Comparison of ENCODE assay signal across 8 mouse cellular contexts in the genomic region with DNA sequence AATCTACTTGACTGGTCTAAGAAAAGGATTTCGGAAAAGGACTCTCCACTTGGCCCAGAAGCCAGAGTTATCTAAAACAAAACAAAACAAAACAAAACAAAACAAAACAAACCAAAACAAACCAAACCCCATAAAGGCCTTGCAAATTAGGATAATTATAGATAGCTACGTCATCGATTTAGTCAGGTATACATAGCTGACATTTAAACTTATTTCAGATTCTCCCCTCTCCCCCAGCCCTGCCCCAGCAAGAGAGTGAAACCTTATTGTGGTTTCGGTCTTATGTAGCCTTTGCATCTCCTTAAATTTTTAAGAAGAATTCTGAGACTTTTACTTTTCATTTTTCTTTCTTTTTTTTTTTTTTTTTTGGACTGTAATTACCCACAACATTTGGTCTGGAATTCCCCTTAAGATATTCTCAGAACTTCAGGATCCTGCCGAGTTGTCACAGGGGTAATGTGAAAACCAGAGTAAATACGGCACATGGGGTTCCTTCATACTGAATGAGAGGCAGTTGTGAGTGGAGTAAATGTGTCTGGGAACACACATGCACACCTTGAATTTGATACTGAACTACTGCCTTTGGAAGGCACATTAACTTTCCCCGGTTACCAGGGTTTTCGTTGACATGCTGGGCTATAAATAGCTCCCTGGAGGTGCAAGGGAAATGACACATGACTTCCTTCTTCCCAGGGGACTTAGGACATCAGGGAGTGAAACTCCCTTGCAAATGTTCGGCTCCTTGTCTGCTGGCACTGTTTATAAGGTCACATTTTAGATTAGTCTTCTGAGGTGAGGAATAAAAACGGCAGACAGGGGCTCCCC.
DNase-seq lines count a peak whose midpoint lies in the region; ATAC-seq and TF ChIP-seq lines count a peak whose summit lies in the region.

No protein-coding gene starts in this region.

- H3K36me3 ChIP-seq in intestine, embryonic 14.5 days (ENCODE audit: control insufficient read depth, insufficient read depth, low read length) = no peaks in the 10 kb centered on the region
- H3K36me3 ChIP-seq in lung, embryonic 16.5 days (ENCODE audit: control insufficient read depth, insufficient read depth, low read length) = no peaks in the 10 kb centered on the region

- H3K4me1 ChIP-seq in cortical plate, adult 2 months (ENCODE audit: control insufficient read depth, insufficient read depth, low read length) = peaks cover 3% of the 10 kb centered on the region; the same call in 1 of the 2 replicates
- H3K4me1 ChIP-seq in intestine, embryonic 14.5 days (replicated peaks; ENCODE audit: control insufficient read depth, insufficient read depth, low read length) = peaks cover 12% of the 10 kb centered on the region
- H3K4me1 ChIP-seq in lung, embryonic 16.5 days (replicated peaks; ENCODE audit: control insufficient read depth, insufficient read depth, low read length) = peaks cover 6% of the 10 kb centered on the region

- no peak overlapping the region for H3K4me3 ChIP-seq in cortical plate, adult 2 months (ENCODE audit: insufficient read depth, low read length)
- no peak overlapping the region for H3K4me3 ChIP-seq in intestine, embryonic 14.5 days (ENCODE audit: low read depth, low read length)
- no peak overlapping the region for H3K4me3 ChIP-seq in lung, embryonic 16.5 days (ENCODE audit: low read length)

- peak overlapping the region; percentile 51; the same call in 1 of the 2 replicates for H3K27ac ChIP-seq in cortical plate, adult 2 months (ENCODE audit: insufficient read depth, low read length)
- H3K27ac ChIP-seq in intestine, embryonic 14.5 days (ENCODE audit: low read depth) = no peak overlapping the region
- H3K27ac ChIP-seq in lung, embryonic 16.5 days (ENCODE audit: low read length) = no peak overlapping the region

- DNase-seq in gastrocnemius, postnatal 25 days = peak; percentile 43
- DNase-seq in gastrocnemius, adult 8-10 months (ENCODE audit: low spot score in 2 of 2) = no peak
- DNase-seq in intestine, embryonic 14.5 days (ENCODE audit: low spot score) = no peak
- no peak for DNase-seq in spleen, postnatal 14 days (ENCODE audit: low spot score in 2 of 2)
- no peak for DNase-seq in thymus, postnatal 14 days
- DNase-seq in layer of hippocampus, postnatal 10 days (ENCODE audit: low spot score in 2 of 2) = no peak

- no peak; the same call in 1 of the 2 replicates for ATAC-seq in intestine, embryonic 14.5 days (replicated peaks; ENCODE audit: low FRiP score, low TSS enrichment, low read depth)
- 0 out of 2 replicates have a peak, but pooled peaks have one; percentile 26 for ATAC-seq in lung, embryonic 16.5 days (ENCODE audit: low read depth)

- no peaks in the 10 kb centered on the region for H3K27me3 ChIP-seq in intestine, embryonic 14.5 days (replicated peaks; ENCODE audit: control insufficient read depth, insufficient read depth, low read length)
- H3K27me3 ChIP-seq in lung, embryonic 16.5 days (ENCODE audit: control insufficient read depth, insufficient read depth, low read depth, low read length) = no peaks in the 10 kb centered on the region

- no peak overlapping the region for H3K9ac ChIP-seq in intestine, embryonic 14.5 days (ENCODE audit: low read length)
- H3K9ac ChIP-seq in lung, embryonic 16.5 days (ENCODE audit: low read length) = no peak overlapping the region

- WGBS in intestine, embryonic 14.5 days = 40% methylated on average over 10 of the region's 10 CpGs
- WGBS in lung, embryonic 16.5 days = 32% methylated on average over 10 of the region's 10 CpGs

- H3K4me2 ChIP-seq in intestine, embryonic 14.5 days (ENCODE audit: low read length) = peak overlapping the region; percentile 26
- peak overlapping the region; percentile 33 for H3K4me2 ChIP-seq in lung, embryonic 16.5 days (ENCODE audit: low read depth, low read length)

- TF ChIP-seq CTCF in cortical plate, adult 2 months (IDR thresholded peaks at IDR 0.05; ENCODE audit: extremely low read depth, insufficient read depth, low read length) = no peak

- H3K9me3 ChIP-seq in intestine, embryonic 14.5 days (ENCODE audit: control insufficient read depth, low read length) = no peaks in the 10 kb centered on the region
- H3K9me3 ChIP-seq in lung, embryonic 16.5 days (ENCODE audit: control insufficient read depth, low read length) = no peaks in the 10 kb centered on the region

- TF ChIP-seq POLR2A in cortical plate, adult 2 months (IDR thresholded peaks at IDR 0.05; ENCODE audit: extremely low read depth, insufficient read depth, low read length) = no peak
